Mouse (Mus musculus) frontal cortex, postnatal 25 days (tissue): ENCODE results near the gene Ehd1.

ENCODE experiments used
- DNase-seq, 2 experiments: peaks; one replicate each; pipeline ENCODE4 v3.0.0; 2022; ENCODE audit warnings: low spot score in 2 of 2

The Ehd1 gene

GRCm38 (mm10) chr19:6334673-6335457 is 58.3 kb downstream of the Ehd1 start, which contains the start of gene Men1:
TSS of gene Men1 (plus strand) at chr19:6334979.
- peak; percentile 89 to 91 for DNase-seq

- no peak for DNase-seq
Measured at GRCm38 (mm10) chr19:6335458-6335827, 58.9 kb downstream of the Ehd1 start.

GRCm38 (mm10) chr19:6336920-6337319 is 60.4 kb downstream of the Ehd1 start:
- DNase-seq = no peak

- DNase-seq = no peak
Measured at GRCm38 (mm10) chr19:6338171-6338570, 61.6 kb downstream of the Ehd1 start.

- DNase-seq = no peak
Measured at GRCm38 (mm10) chr19:6338716-6339115, 62.2 kb downstream of the Ehd1 start.

GRCm38 (mm10) chr19:6339191-6339590 is 62.7 kb downstream of the Ehd1 start:
- DNase-seq = no peak

- no peak for DNase-seq
Measured at GRCm38 (mm10) chr19:6339890-6340504, 63.5 kb downstream of the Ehd1 start.

- peak; percentile 38 to 45 for DNase-seq
Measured at GRCm38 (mm10) chr19:6340524-6341452, 64.3 kb downstream of the Ehd1 start, which contains the start of gene Map4k2. TSS of gene Map4k2 (plus strand) at chr19:6341135.

GRCm38 (mm10) chr19:6341453-6342077 is 65.0 kb downstream of the Ehd1 start:
- no peak for DNase-seq

GRCm38 (mm10) chr19:6342276-6342933 is 65.9 kb downstream of the Ehd1 start:
- no peak for DNase-seq

- no peak for DNase-seq
Measured at GRCm38 (mm10) chr19:6343066-6343925, 66.8 kb downstream of the Ehd1 start.

- no peak for DNase-seq
Measured at GRCm38 (mm10) chr19:6343996-6344395, 67.5 kb downstream of the Ehd1 start.

GRCm38 (mm10) chr19:6346023-6346422 is 69.5 kb downstream of the Ehd1 start:
- no peak for DNase-seq

GRCm38 (mm10) chr19:6346661-6347060 is 70.1 kb downstream of the Ehd1 start:
- DNase-seq = no peak

GRCm38 (mm10) chr19:6347615-6348014 is 71.1 kb downstream of the Ehd1 start:
- no peak for DNase-seq

GRCm38 (mm10) chr19:6348717-6349116 is 72.2 kb downstream of the Ehd1 start:
- DNase-seq = no peak

- no peak for DNase-seq
Measured at GRCm38 (mm10) chr19:6349215-6349983, 72.9 kb downstream of the Ehd1 start.
